Mouse (Mus musculus) lung, embryonic 16.5 days (tissue): ENCODE data around the gene Serpinc1. TPM values are rescaled to one million over a fixed set of nuclear protein-coding genes. Genes with fewer than 3 reads are reported as not detected.
"Not testable (repeated sequence)": the region's sequence is repeated elsewhere in the genome, so short reads cannot be mapped to it uniquely, and the experiment has no call there.

Source experiments
- ATAC-seq: fragments of 200-750 bp; cut with Nextera tagmentation; 2 replicates; pipeline ENCODE4 v1.8.0; 2017; ENCODE audit warnings: low read depth, mild to moderate bottlenecking, moderate library complexity
- H3K27ac ChIP-seq: fragments of 300-500 bp; sonication (generic); 2 replicates; pipeline ENCODE4 v1.5.1; 2014; ENCODE audit warnings: mild to moderate bottlenecking, control low read depth, low read length
- H3K27me3 ChIP-seq: fragments of 300-500 bp; sonication (generic); 2 replicates; pipeline ENCODE4 v1.6.1; 2014; ENCODE audit warnings: low read depth, low read length, mixed read lengths; ENCODE audit not compliant: control insufficient read depth, insufficient read depth
- H3K36me3 ChIP-seq: fragments of 300-500 bp; sonication (generic); 2 replicates; pipeline ENCODE4 v1.6.1; 2014; ENCODE audit warnings: low read length; ENCODE audit not compliant: control insufficient read depth, insufficient read depth
- H3K4me1 ChIP-seq: fragments of 300-500 bp; sonication (generic); replicated peaks from 2 replicates; pipeline ENCODE4 v1.6.1; 2014; ENCODE audit warnings: low read length, mixed read lengths; ENCODE audit not compliant: control insufficient read depth, insufficient read depth
- H3K4me2 ChIP-seq: fragments of 300-500 bp; sonication (generic); 2 replicates; pipeline ENCODE4 v1.6.1; 2014; ENCODE audit warnings: low read depth, low read length, control low read depth
- H3K4me3 ChIP-seq: fragments of 300-500 bp; sonication (generic); 2 replicates; pipeline ENCODE4 v1.5.1; 2014; ENCODE audit warnings: mild to moderate bottlenecking, low read length, control low read depth
- H3K9ac ChIP-seq: fragments of 300-500 bp; sonication (generic); 2 replicates; pipeline ENCODE4 v1.6.1; 2014; ENCODE audit warnings: low read length, control low read depth
- H3K9me3 ChIP-seq: fragments of 300-500 bp; sonication (generic); 2 replicates; pipeline ENCODE4 v1.6.1; 2016; ENCODE audit warnings: low read length; ENCODE audit not compliant: control insufficient read depth
- WGBS: fragments of 180-500 bp; shearing (Covaris S2); extraction: QIAGEN DNeasy Blood & Tissue Kit; methylation state at CpG from one replicate; pipeline ENCODE4 v1.1.7; 2014; 5-methylcytosine and 5-hydroxymethylcytosine counted together
- polyA plus RNA-seq: library from polyadenylated mRNA; unstranded; fragments of >200 nt; fragmentation: Nextera tagmentation; extraction: Ambion mirVana; gene quantifications from 2 replicates; pipeline ENCODE4 v1.2.1, GENCODE M21; 2015

The Serpinc1 gene
- polyA plus RNA-seq, 1 experiment from 2014 or later: 2.8 TPM

GRCm38 (mm10) chr1:161006471-161006870, 28.1 kb downstream of the Serpinc1 start:
- Histone ChIP-seq H3K27ac (no peak overlapping the region), H3K4me2 (no peak overlapping the region), H3K9ac (no peak overlapping the region), H3K36me3 (no peaks in the 10 kb centered on the region), H3K4me3 (no peak overlapping the region), H3K4me1 (no peaks in the 10 kb centered on the region), H3K9me3 (no peaks in the 10 kb centered on the region), H3K27me3 (no peaks in the 10 kb centered on the region)
- ATAC-seq: no peak
- 82% methylated on average over 5 of the region's 5 CpGs for whole genome bisulfite sequencing

GRCm38 (mm10) chr1:161008038-161008437, 29.7 kb downstream of the Serpinc1 start:
- Histone ChIP-seq H3K9ac (no peak overlapping the region), H3K9me3 (no peaks in the 10 kb centered on the region), H3K4me2 (no peak overlapping the region), H3K4me3 (no peak overlapping the region), H3K27ac (no peak overlapping the region), H3K27me3 (no peaks in the 10 kb centered on the region), H3K4me1 (no peaks in the 10 kb centered on the region), H3K36me3 (peaks cover 4% of the 10 kb centered on the region; the same call in 1 of the 2 replicates)
- no peak for ATAC-seq
- 87% methylated on average over 2 of the region's 2 CpGs for WGBS

- ATAC-seq: no peak
- no peaks in the 10 kb centered on the region for H3K4me1 ChIP-seq
- WGBS: 79% methylated on average over 4 of the region's 4 CpGs
- no peak overlapping the region for H3K27ac ChIP-seq
- no peaks in the 10 kb centered on the region for H3K27me3 ChIP-seq
- H3K9ac ChIP-seq: no peak overlapping the region
- no peaks in the 10 kb centered on the region for H3K9me3 ChIP-seq
- H3K4me3 ChIP-seq: no peak overlapping the region
- peaks cover 4% of the 10 kb centered on the region; the same call in 1 of the 2 replicates for H3K36me3 ChIP-seq
- H3K4me2 ChIP-seq: no peak overlapping the region
Measured at GRCm38 (mm10) chr1:161010436-161010835, 32.1 kb downstream of the Serpinc1 start.

- Histone ChIP-seq H3K9me3 (no peaks in the 10 kb centered on the region), H3K27ac (no peak overlapping the region), H3K4me3 (no peak overlapping the region), H3K9ac (no peak overlapping the region), H3K27me3 (no peaks in the 10 kb centered on the region), H3K4me2 (no peak overlapping the region), H3K36me3 (peaks cover 19% of the 10 kb centered on the region), H3K4me1 (no peaks in the 10 kb centered on the region)
- 90% methylated on average over 2 of the region's 2 CpGs for WGBS
- ATAC-seq: no peak
Measured at GRCm38 (mm10) chr1:161016378-161016777, 38.0 kb downstream of the Serpinc1 start.

GRCm38 (mm10) chr1:161020051-161020450, 41.7 kb downstream of the Serpinc1 start:
- WGBS: 92% methylated on average over 14 of the region's 14 CpGs
- H3K4me3 ChIP-seq: no peak overlapping the region
- ATAC-seq: no peak

GRCm38 (mm10) chr1:161025410-161026210, 47.2 kb downstream of the Serpinc1 start:
- WGBS: 63% methylated on average over 5 of the region's 5 CpGs
- Histone ChIP-seq H3K27me3 (no peaks in the 10 kb centered on the region), H3K4me3 (no peak overlapping the region), H3K9ac (peak overlapping the region; percentile 14; the same call in 1 of the 2 replicates), H3K27ac (peak overlapping the region; percentile 80), H3K4me1 (peaks cover 3% of the 10 kb centered on the region), H3K4me2 (no peak overlapping the region), H3K9me3 (no peaks in the 10 kb centered on the region), H3K36me3 (peaks cover 2% of the 10 kb centered on the region)
- peak; percentile 94 for ATAC-seq

More at GRCm38 (mm10) chr1:161020051-161020450, 41.7 kb downstream of the Serpinc1 start:
- Histone ChIP-seq H3K27me3 (no peaks in the 10 kb centered on the region), H3K9me3 (no peaks in the 10 kb centered on the region), H3K4me2 (no peak overlapping the region), H3K27ac (no peak overlapping the region), H3K9ac (no peak overlapping the region), H3K36me3 (peaks cover 15% of the 10 kb centered on the region), H3K4me1 (no peaks in the 10 kb centered on the region)

- no peak for ATAC-seq
Measured at GRCm38 (mm10) chr1:161027196-161027595, 48.8 kb downstream of the Serpinc1 start.

GRCm38 (mm10) chr1:161028427-161028826, 50.0 kb downstream of the Serpinc1 start:
- not testable (repeated sequence) for H3K4me2 ChIP-seq, H3K27ac ChIP-seq, H3K9ac ChIP-seq, H3K4me3 ChIP-seq, H3K9me3 ChIP-seq, H3K4me1 ChIP-seq, ATAC-seq, H3K27me3 ChIP-seq
- H3K36me3 ChIP-seq: peaks cover 17% of the 10 kb centered on the region
- 95% methylated on average over 1 of the region's 1 CpGs for WGBS

More at GRCm38 (mm10) chr1:161027196-161027595, 48.8 kb downstream of the Serpinc1 start:
- no peaks in the 10 kb centered on the region for H3K9me3 ChIP-seq
- H3K9ac ChIP-seq: no peak overlapping the region
- no peaks in the 10 kb centered on the region for H3K27me3 ChIP-seq
- WGBS: 84% methylated on average over 2 of the region's 2 CpGs
- peaks cover 14% of the 10 kb centered on the region for H3K36me3 ChIP-seq
- H3K27ac ChIP-seq: no peak overlapping the region
- H3K4me1 ChIP-seq: peaks cover 3% of the 10 kb centered on the region
- H3K4me3 ChIP-seq: no peak overlapping the region
- no peak overlapping the region for H3K4me2 ChIP-seq

- WGBS: 92% methylated on average over 3 of the region's 3 CpGs
Measured at GRCm38 (mm10) chr1:161030058-161030457, 51.7 kb downstream of the Serpinc1 start.

More at GRCm38 (mm10) chr1:161030058-161030457, 51.7 kb downstream of the Serpinc1 start:
- Histone ChIP-seq H3K36me3 (peaks cover 17% of the 10 kb centered on the region), H3K27me3 (no peaks in the 10 kb centered on the region), H3K27ac (no peak overlapping the region), H3K4me2 (no peak overlapping the region), H3K4me1 (peaks cover 8% of the 10 kb centered on the region), H3K9me3 (no peaks in the 10 kb centered on the region), H3K4me3 (no peak overlapping the region), H3K9ac (no peak overlapping the region)
- no peak for ATAC-seq
